Mouse (Mus musculus): ENCODE data around the gene Serpina3a. TPM values are rescaled to one million over a fixed set of nuclear protein-coding genes. Genes with fewer than 3 reads are reported as not detected.

Gene Serpina3a
- polyA plus RNA-seq, 1 experiment: not detected

DNA sequence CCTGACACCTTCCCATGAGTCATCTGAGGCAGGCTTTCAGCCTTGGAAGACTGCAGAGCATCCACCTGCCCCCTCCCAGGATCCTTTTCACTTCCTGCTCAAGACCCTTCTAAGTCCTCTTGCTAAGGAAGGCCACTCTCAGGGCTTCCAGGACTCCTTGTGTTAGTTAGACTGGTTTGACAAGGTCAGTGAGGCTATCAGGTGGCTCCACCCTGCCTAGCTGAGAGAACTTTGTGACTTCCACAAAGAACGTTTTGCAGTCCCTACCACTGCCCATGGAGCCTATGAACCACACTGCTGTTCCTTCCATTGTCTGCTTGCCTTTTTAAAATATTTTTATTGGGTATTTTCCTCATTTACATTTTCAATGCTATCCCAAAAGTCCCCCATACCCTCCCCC lies 40.8 kb upstream of the Serpina3a start:
- H3K4me3 ChIP-seq (ENCODE audit: low read depth, low read length): no peak overlapping the region
- H3K36me3 ChIP-seq (ENCODE audit: control insufficient read depth, insufficient read depth, low read length, poor library complexity, severe bottlenecking): no peaks in the 10 kb centered on the region
- TF ChIP-seq POLR2A (IDR thresholded peaks at IDR 0.05; ENCODE audit: insufficient read depth, low read length): no peak
- TF ChIP-seq CTCF (IDR thresholded peaks at IDR 0.05; ENCODE audit: low read depth, low read length): no peak
- TF ChIP-seq EP300 (IDR thresholded peaks at IDR 0.05; ENCODE audit: insufficient read depth, low read depth, low read length): no peak
- no peaks in the 10 kb centered on the region for H3K27me3 ChIP-seq (ENCODE audit: control insufficient read depth, insufficient read depth, low read length, poor library complexity, severe bottlenecking)
- H3K9ac ChIP-seq (ENCODE audit: low read depth, poor library complexity, severe bottlenecking): no peak overlapping the region
- no peaks in the 10 kb centered on the region for H3K9me3 ChIP-seq (replicated peaks; ENCODE audit: control insufficient read depth, insufficient read depth, low read length, poor library complexity, severe bottlenecking)
- H3K27ac ChIP-seq (ENCODE audit: insufficient read depth, low read length): no peak overlapping the region
- no peaks in the 10 kb centered on the region for H3K4me1 ChIP-seq (ENCODE audit: control insufficient read depth, insufficient read depth, low read length)

DNA sequence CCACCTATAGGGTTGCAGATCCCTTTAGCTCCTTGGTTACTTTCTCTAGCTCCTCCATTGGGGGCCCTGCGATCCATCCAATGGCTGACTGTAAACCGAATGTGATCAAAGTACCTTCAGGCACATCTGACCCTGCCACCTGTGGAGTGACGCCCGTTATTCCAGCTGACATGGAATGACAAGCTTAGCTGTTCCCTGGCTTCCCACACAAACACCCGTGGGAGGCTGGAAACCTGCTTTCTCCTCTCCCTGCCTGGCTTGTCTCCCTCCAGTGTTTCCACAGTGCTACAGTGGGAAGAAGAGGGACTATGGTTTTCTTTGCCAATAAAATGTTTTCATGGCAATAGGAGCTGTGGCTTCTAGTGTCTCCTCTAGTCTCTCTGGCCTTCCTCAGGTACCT lies 40.2 kb upstream of the Serpina3a start:
- Histone ChIP-seq H3K4me1 (ENCODE audit: control insufficient read depth, insufficient read depth, low read length) (no peaks in the 10 kb centered on the region), H3K9ac (ENCODE audit: low read depth, poor library complexity, severe bottlenecking) (no peak overlapping the region), H3K36me3 (ENCODE audit: control insufficient read depth, insufficient read depth, low read length, poor library complexity, severe bottlenecking) (no peaks in the 10 kb centered on the region), H3K27ac (ENCODE audit: insufficient read depth, low read length) (no peak overlapping the region), H3K9me3 (replicated peaks; ENCODE audit: control insufficient read depth, insufficient read depth, low read length, poor library complexity, severe bottlenecking) (no peaks in the 10 kb centered on the region), H3K27me3 (ENCODE audit: control insufficient read depth, insufficient read depth, low read length, poor library complexity, severe bottlenecking) (no peaks in the 10 kb centered on the region), H3K4me3 (ENCODE audit: low read depth, low read length) (no peak overlapping the region)
- TF ChIP-seq EP300 (IDR thresholded peaks at IDR 0.05; ENCODE audit: insufficient read depth, low read depth, low read length) (no peak), POLR2A (IDR thresholded peaks at IDR 0.05; ENCODE audit: insufficient read depth, low read length) (no peak), CTCF (IDR thresholded peaks at IDR 0.05; ENCODE audit: low read depth, low read length) (no peak)

DNA sequence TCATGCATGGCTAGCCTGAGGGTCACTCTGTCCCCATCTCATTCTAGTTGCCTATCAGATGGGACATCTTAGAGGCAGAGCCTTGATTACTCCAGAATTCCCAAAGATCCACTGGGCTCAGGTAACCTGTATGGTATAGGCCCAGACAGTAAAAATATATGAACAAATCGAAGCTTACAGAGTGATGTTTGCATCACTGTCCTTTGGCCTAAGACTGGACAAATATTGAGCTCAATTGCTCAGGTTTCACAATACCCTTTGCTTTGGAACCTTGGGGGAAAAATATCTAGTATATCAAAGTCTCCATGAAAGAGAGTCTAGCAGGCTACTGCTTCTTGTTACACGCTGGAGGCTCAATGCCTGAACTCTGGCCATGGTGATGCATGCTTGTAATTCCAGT lies 22.4 kb upstream of the Serpina3a start:
- Histone ChIP-seq H3K9ac (ENCODE audit: low read depth, poor library complexity, severe bottlenecking) (no peak overlapping the region), H3K27me3 (ENCODE audit: control insufficient read depth, insufficient read depth, low read length, poor library complexity, severe bottlenecking) (no peaks in the 10 kb centered on the region), H3K4me3 (ENCODE audit: low read depth, low read length) (no peak overlapping the region), H3K4me1 (ENCODE audit: control insufficient read depth, insufficient read depth, low read length) (no peaks in the 10 kb centered on the region), H3K9me3 (replicated peaks; ENCODE audit: control insufficient read depth, insufficient read depth, low read length, poor library complexity, severe bottlenecking) (no peaks in the 10 kb centered on the region), H3K27ac (ENCODE audit: insufficient read depth, low read length) (no peak overlapping the region), H3K36me3 (ENCODE audit: control insufficient read depth, insufficient read depth, low read length, poor library complexity, severe bottlenecking) (no peaks in the 10 kb centered on the region)
- TF ChIP-seq EP300 (IDR thresholded peaks at IDR 0.05; ENCODE audit: insufficient read depth, low read depth, low read length) (no peak), CTCF (IDR thresholded peaks at IDR 0.05; ENCODE audit: low read depth, low read length) (no peak)

DNA sequence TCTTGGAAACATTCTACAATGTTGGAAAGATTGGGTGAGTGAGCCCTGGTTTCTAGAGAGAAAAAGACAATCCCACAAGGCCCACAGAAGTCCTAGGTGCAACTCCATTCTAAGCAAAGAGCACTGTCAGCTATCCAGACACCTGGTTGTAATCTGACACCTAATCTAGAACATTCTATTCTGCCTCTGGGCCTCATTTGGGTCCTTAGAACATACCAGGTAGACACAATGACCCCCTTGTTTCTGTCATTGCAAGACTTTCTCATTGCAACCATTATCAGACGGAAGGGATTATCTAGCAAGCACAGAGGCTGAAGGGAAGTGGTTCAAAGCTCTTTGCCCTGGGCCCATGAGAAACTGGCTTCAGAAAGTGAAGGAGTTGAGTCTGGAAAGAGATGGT lies 21.2 kb upstream of the Serpina3a start:
- Histone ChIP-seq H3K36me3 (ENCODE audit: control insufficient read depth, insufficient read depth, low read length, poor library complexity, severe bottlenecking) (no peaks in the 10 kb centered on the region), H3K4me3 (ENCODE audit: low read depth, low read length) (no peak overlapping the region), H3K27me3 (ENCODE audit: control insufficient read depth, insufficient read depth, low read length, poor library complexity, severe bottlenecking) (no peaks in the 10 kb centered on the region), H3K9me3 (replicated peaks; ENCODE audit: control insufficient read depth, insufficient read depth, low read length, poor library complexity, severe bottlenecking) (no peaks in the 10 kb centered on the region), H3K9ac (ENCODE audit: low read depth, poor library complexity, severe bottlenecking) (no peak overlapping the region), H3K27ac (ENCODE audit: insufficient read depth, low read length) (no peak overlapping the region), H3K4me1 (ENCODE audit: control insufficient read depth, insufficient read depth, low read length) (no peaks in the 10 kb centered on the region)
- TF ChIP-seq CTCF (IDR thresholded peaks at IDR 0.05; ENCODE audit: low read depth, low read length) (no peak), EP300 (IDR thresholded peaks at IDR 0.05; ENCODE audit: insufficient read depth, low read depth, low read length) (no peak), POLR2A (IDR thresholded peaks at IDR 0.05; ENCODE audit: insufficient read depth, low read length) (no peak)

DNA sequence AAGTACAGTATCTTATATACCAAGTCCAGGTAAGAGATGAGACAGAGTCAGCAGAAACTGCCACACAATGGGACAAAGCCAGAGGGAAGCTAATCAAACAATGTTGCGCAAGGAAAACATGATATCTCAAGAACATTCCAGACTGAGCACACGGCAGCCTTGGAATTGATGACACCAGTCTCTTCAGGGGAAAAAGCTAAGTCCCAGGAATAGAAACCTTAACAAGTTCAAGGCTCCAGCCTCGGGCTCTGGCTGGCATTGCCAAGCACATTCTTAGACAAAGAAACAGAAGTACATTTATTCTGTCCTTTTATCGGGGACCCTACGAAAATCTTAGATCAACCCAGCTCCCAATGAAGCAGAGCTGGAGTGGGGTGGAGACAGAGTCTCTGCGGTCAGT lies 11.8 kb upstream of the Serpina3a start, which contains the start of gene Serpina5:
Serpina5 (plus strand) TSS at position 346 of the 400 bp plus-strand sequence.
- Histone ChIP-seq H3K27ac (ENCODE audit: insufficient read depth, low read length) (no peak within 1 kb of the TSS), H3K9me3 (replicated peaks; ENCODE audit: control insufficient read depth, insufficient read depth, low read length, poor library complexity, severe bottlenecking) (no peaks in the 10 kb centered on the region), H3K4me3 (ENCODE audit: low read depth, low read length) (no peak within 1 kb of the TSS), H3K27me3 (ENCODE audit: control insufficient read depth, insufficient read depth, low read length, poor library complexity, severe bottlenecking) (no peaks in the 10 kb centered on the region), H3K4me1 (ENCODE audit: control insufficient read depth, insufficient read depth, low read length) (no peaks in the 10 kb centered on the region), H3K36me3 (ENCODE audit: control insufficient read depth, insufficient read depth, low read length, poor library complexity, severe bottlenecking) (no peaks in the 10 kb centered on the region), H3K9ac (ENCODE audit: low read depth, poor library complexity, severe bottlenecking) (no peak within 1 kb of the TSS)
- TF ChIP-seq POLR2A (IDR thresholded peaks at IDR 0.05; ENCODE audit: insufficient read depth, low read length) (no peak), EP300 (IDR thresholded peaks at IDR 0.05; ENCODE audit: insufficient read depth, low read depth, low read length) (no peak), CTCF (IDR thresholded peaks at IDR 0.05; ENCODE audit: low read depth, low read length) (no peak)

DNA sequence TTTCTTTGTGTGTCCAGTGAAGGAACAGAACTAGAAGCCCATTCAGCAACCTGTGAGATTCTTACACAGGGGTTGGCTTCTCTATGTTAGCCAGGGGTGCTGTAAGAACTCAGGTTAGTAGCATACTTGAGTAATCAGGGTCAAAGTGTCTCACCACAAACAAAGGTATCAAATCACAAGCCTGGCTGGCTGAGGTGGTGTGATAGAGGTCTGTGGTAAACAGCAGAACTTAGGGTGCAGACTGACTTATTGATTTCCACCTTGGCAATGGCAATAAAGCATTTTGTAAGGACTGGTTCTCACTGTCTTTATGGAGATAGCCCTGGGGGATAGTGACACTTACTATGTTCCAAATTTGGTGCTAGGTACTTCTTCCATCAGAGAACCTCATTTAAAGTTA lies 6.7 kb upstream of the Serpina3a start:
- Histone ChIP-seq H3K9me3 (replicated peaks; ENCODE audit: control insufficient read depth, insufficient read depth, low read length, poor library complexity, severe bottlenecking) (no peaks in the 10 kb centered on the region), H3K27ac (ENCODE audit: insufficient read depth, low read length) (no peak overlapping the region), H3K9ac (ENCODE audit: low read depth, poor library complexity, severe bottlenecking) (no peak overlapping the region), H3K27me3 (ENCODE audit: control insufficient read depth, insufficient read depth, low read length, poor library complexity, severe bottlenecking) (no peaks in the 10 kb centered on the region), H3K4me3 (ENCODE audit: low read depth, low read length) (no peak overlapping the region), H3K36me3 (ENCODE audit: control insufficient read depth, insufficient read depth, low read length, poor library complexity, severe bottlenecking) (no peaks in the 10 kb centered on the region), H3K4me1 (ENCODE audit: control insufficient read depth, insufficient read depth, low read length) (no peaks in the 10 kb centered on the region)
- no peak for TF ChIP-seq EP300 (IDR thresholded peaks at IDR 0.05; ENCODE audit: insufficient read depth, low read depth, low read length)
- no peak for TF ChIP-seq POLR2A (IDR thresholded peaks at IDR 0.05; ENCODE audit: insufficient read depth, low read length)
- TF ChIP-seq CTCF (IDR thresholded peaks at IDR 0.05; ENCODE audit: low read depth, low read length): no peak

Measured in ES-Bruce4 (cell line).